Mouse (Mus musculus) brain, embryonic 14.5 days (tissue): ENCODE results near the gene Mib2. TPM values are rescaled to one million over a fixed set of nuclear protein-coding genes. Genes with fewer than 3 reads are reported as not detected.
"Not testable (repeated sequence)": the region's sequence is repeated elsewhere in the genome, so short reads cannot be mapped to it uniquely, and the experiment has no call there.

Experiments used
- DNase-seq: peaks from one replicate; pipeline ENCODE4 v3.0.0-alpha.2; 2011; ENCODE audit warnings: low read depth
- CTCF ChIP-seq: fragments of 200-500 bp; IDR thresholded peaks from 2 replicates; pipeline ENCODE4 v1.5.1; 2012; ENCODE audit warnings: inconsistent platforms, mild to moderate bottlenecking, moderate library complexity, borderline replicate concordance; ENCODE audit not compliant: insufficient read depth, insufficient read length; ENCODE audit errors: extremely low read depth
- POLR2A ChIP-seq: fragments of 200-500 bp; IDR thresholded peaks from 2 replicates; pipeline ENCODE4 v1.6.1; 2012; ENCODE audit warnings: mild to moderate bottlenecking, inconsistent platforms, borderline replicate concordance; ENCODE audit not compliant: poor library complexity, insufficient read depth, insufficient read length, severe bottlenecking; ENCODE audit errors: extremely low read depth
- polyA plus RNA-seq: library from polyadenylated mRNA; depleted of rRNA; stranded (reverse); fragments of >200 nt; gene quantifications from 2 replicates; pipeline ENCODE4 v1.2.3, GENCODE M21; 2012

Gene Mib2
- polyA plus RNA-seq, 1 experiment = 94.1 TPM

DNA sequence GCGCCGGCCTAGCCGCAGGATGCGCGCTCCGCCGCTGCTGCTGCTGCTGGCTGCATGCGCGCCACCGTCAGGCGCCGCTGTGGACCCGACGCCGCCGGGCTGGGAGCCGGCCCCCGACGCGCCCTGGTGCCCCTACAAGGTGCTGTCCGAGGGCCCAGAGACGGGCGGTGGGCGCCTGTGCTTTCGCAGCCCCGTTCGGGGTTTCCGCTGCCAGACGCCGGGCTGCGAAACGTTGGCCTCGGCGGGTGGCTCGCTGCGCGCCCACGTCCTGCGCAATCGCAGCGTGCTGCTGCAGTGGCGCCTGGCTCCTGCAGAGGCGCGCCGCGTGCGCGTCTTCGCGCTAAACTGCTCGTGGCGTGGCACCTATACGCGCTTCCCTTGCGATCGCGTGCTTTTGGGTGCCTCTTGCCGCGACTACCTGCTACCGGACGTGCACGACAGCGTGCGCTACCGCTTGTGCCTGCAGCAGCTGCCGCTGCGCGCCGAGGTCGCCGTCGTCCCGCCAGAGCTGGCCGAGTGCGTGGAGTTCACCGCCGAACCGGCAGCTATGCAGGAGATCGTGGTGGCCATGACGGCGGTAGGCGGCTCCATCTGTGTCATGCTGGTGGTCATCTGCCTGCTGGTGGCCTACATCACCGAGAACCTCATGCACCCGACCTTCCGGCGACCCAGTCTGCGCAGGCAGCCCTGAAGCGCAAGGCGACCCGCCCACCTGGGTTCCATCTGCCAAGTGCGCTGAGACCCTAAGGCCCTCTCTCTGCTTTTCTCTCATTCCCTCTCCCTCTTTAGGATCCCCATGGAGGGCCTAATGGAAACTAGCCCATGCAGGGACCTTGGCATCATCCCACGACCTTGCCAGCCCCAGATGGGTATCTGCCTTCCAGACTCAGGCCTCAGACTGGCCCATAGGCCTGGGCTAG is 25.7 kb upstream of the Mib2 start:
- peak; percentile 85 for DNase-seq
- peak; percentile 55; the same call in 1 of the 2 replicates for TF ChIP-seq POLR2A
- TF ChIP-seq CTCF = peak; percentile 41; the same call in 1 of the 2 replicates

GRCm38 (mm10) chr4:155694111-155694481 is 25.1 kb upstream of the Mib2 start, which contains the start of gene Fndc10:
TSS of gene Fndc10 (plus strand) at chr4:155694342.
- TF ChIP-seq POLR2A = no peak
- peak; percentile 5; the same call in 1 of the 2 replicates for TF ChIP-seq CTCF
- DNase-seq = peak; percentile 80

DNA sequence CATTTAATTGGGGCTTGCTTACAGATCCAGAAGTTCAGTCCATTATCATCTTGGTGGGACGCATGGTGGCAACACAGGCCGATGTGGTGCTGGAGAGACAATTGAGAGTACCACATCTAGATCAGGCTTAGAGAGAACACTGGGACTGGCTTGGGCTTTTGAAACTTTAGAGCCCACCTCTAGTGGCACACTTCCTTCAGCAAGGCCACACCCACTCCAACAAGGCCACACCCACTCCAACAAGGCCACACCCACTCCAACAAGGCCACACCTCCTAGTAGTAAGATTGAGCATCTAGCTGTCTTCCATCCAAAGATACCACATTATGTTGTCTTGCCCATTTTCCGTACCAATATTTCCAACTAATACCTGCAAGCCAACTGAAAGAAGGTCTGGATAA is 23.4 kb upstream of the Mib2 start:
- TF ChIP-seq CTCF (no peak), POLR2A (no peak)

DNA sequence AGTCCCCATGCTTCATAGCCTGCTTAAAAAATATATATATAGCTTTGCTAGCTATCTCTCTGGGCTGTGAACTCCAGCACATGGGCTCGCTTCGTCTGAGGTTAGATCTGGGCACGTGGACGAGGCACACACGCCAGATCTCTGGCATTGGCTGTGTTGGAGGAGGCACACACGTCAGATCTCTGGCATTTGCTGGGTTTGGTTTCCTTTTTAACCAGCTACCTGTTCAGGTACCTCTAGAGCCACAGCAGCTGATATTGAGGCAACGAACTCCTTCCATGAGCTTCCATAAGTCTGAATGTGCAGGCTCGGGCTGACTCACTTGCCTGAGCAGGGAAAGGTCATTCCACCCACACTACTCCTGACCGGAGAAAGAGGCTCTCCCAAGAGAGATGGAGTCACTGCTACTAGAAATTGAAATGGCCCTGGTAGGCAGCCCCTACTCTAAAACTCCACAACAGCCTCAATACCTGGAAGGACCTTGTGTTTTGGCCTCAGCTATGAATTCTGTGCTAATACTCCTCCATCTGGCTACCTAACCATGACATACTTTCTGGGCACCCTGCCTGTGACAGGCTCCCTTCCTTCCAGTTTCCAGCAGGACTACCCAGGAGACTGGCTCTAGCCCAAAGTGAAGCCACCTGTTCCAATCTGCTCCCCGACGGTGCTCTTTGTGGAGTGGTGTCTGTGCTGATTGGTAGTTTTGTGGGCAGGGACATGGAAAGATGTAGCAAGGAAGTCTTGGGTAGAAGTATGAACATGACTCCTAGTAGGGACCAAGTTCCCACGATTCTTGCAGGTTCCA is 21.8 kb upstream of the Mib2 start:
- DNase-seq = peak; percentile 58
- TF ChIP-seq POLR2A = no peak
- no peak for TF ChIP-seq CTCF

More for the DNA sequence above, 23.4 kb upstream of the Mib2 start:
- DNase-seq = no peak

- DNase-seq = not testable (repeated sequence)
Observed at GRCm38 (mm10) chr4:155687764-155688163, 18.8 kb upstream of the Mib2 start.

DNA sequence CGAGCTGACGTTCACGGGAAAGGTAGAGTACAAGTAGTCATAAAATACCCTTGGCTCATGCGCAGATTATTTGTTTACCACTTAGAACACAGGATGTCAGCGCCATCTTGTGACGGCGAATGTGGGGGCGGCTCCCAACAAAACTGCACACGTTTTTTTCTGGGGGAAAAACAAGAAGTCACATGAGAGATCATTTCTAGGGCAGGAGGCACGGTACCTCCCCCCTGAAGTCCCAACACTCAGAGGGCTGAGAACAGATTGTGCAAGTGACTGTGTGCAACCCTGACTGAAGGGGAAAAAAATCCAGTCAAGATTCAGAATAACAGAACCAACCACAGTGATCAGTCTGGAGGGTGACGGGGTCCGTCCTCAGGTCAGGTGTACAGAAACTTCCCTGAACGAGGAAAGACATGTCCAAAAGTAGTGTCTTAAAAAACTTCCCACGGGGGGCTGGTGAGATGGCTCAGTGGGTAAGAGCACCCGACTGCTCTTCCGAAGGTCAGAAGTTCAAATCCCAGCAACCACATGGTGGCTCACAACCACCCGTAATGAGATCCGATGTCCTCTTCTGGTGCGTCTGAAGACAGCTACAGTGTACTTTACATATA is 14.8 kb upstream of the Mib2 start:
- DNase-seq = not testable (repeated sequence)

GRCm38 (mm10) chr4:155675991-155676390 is 7.0 kb upstream of the Mib2 start:
- TF ChIP-seq POLR2A (no peak), CTCF (peak; percentile 32; the same call in 1 of the 2 replicates)
- DNase-seq = peak; percentile 35

DNA sequence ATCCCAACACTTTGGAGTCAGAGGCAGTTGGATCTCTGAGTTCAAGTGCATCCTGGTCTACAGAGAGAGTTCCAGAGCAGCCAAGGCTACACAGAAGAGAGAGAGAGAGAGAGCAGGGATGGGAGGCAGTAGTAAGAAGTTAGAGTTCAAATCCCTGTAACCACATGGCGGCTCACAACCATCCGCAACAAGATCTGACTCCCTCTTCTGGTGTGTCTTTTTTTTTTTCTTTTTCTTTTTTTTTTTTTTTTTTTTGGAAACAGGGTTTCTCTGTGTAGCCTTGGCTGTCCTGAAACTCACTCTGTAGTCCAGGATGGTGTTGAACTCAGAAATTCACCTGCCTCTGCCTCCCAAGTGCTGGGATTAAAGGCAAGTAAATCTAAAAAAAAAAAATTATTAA is 3.1 kb upstream of the Mib2 start:
- TF ChIP-seq POLR2A (no peak), CTCF (no peak)
- DNase-seq = no peak

- not testable (repeated sequence) for DNase-seq
Observed at GRCm38 (mm10) chr4:155670236-155670635, 1.2 kb upstream of the Mib2 start.

GRCm38 (mm10) chr4:155669598-155670075 is 639 bp upstream of the Mib2 start:
- TF ChIP-seq CTCF (no peak), POLR2A (no peak)
- no peak for DNase-seq

GRCm38 (mm10) chr4:155666903-155667302 is 2.1 kb downstream of the Mib2 start:
- DNase-seq = no peak
- TF ChIP-seq POLR2A (no peak), CTCF (no peak)
